Mouse (Mus musculus) CH12.LX (cell line): Measurements from ENCODE around the gene Olfr164.

Experiments used
- CHD1 ChIP-seq: IDR thresholded peaks from 2 replicates; pipeline ENCODE4 v1.6.1; 2012; ENCODE audit warnings: low read depth, low read length, improper control_type of control experiment, inconsistent platforms
- CTCF ChIP-seq, 2 experiments: IDR thresholded peaks in 1 of 2; conservative IDR thresholded peaks in 1 of 2; 2 replicates each; pipeline ENCODE4 v1.5.1; 2011 to 2012; ENCODE audit warnings: low read depth in 2 of 2, low read length in 2 of 2, improper control_type of control experiment in 1 of 2, inconsistent platforms in 1 of 2, mild to moderate bottlenecking in 1 of 2, moderate library complexity in 1 of 2
- E2F4 ChIP-seq: IDR thresholded peaks from 2 replicates; pipeline ENCODE4 v1.6.1; 2011; ENCODE audit warnings: low read depth, low read length, improper control_type of control experiment; ENCODE audit not compliant: insufficient replicate concordance
- EP300 ChIP-seq: IDR thresholded peaks from 2 replicates; pipeline ENCODE4 v1.6.1; 2011; ENCODE audit warnings: low read length, improper control_type of control experiment
- GABPA ChIP-seq: IDR thresholded peaks from 2 replicates; pipeline ENCODE4 v1.6.1; 2012; ENCODE audit warnings: low read depth, low read length, improper control_type of control experiment, inconsistent platforms; ENCODE audit not compliant: insufficient replicate concordance
- IRF4 ChIP-seq: IDR thresholded peaks from 2 replicates; pipeline ENCODE4 v1.6.1; 2014; ENCODE audit warnings: low read depth, mild to moderate bottlenecking, inconsistent platforms, low read length, improper control_type of control experiment
- MAX ChIP-seq: IDR thresholded peaks from 2 replicates; pipeline ENCODE4 v1.6.1; 2011; ENCODE audit warnings: low read length, improper control_type of control experiment
- MEF2A ChIP-seq: IDR thresholded peaks from 2 replicates; pipeline ENCODE4 v1.6.1; 2014; ENCODE audit warnings: low read depth, mild to moderate bottlenecking, inconsistent platforms, low read length, improper control_type of control experiment, borderline replicate concordance
- MXI1 ChIP-seq: IDR thresholded peaks from 2 replicates; pipeline ENCODE4 v1.6.1; 2011; ENCODE audit warnings: mild to moderate bottlenecking, low read depth, low read length, improper control_type of control experiment
- PAX5 ChIP-seq: IDR thresholded peaks from 2 replicates; pipeline ENCODE4 v1.6.1; 2012; ENCODE audit warnings: low read length, inconsistent platforms, mixed read lengths
- POLR2A ChIP-seq: IDR thresholded peaks from 2 replicates; pipeline ENCODE4 v1.6.1; 2011; ENCODE audit warnings: low read depth, mild to moderate bottlenecking, improper control_type of control experiment, low read length

DNA sequence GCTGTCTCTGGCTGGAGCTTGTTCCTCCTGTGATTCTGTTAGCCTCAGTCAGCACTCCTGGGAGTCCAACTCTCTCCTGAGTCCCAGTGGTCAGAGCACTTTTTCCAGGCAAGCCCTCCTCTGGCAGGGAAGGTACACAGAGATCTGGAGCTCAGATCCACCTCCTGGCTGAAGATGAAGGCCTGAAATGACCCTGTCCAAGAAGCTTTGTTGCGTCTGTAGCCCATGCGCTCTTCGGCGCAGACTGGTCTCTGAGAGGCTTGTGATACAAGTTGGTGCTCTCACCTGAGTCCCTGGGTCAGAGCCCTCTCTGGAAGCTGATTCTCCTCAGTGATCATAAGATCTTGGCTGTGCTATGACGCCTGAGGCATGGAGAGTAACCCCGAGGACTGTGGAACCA is 35.2 kb upstream of the Olfr164 start:
- TF ChIP-seq CTCF (conservative IDR thresholded peaks at IDR 0.05 in 1 of 2, IDR thresholded peaks at IDR 0.05 in 1 of 2; ENCODE audit: low read depth in 2 of 2, low read length in 2 of 2) (no peak), PAX5 (no peak), POLR2A (no peak), CHD1 (no peak), E2F4 (no peak), MEF2A (no peak), MXI1 (no peak), GABPA (no peak), MAX (no peak), IRF4 (no peak), EP300 (no peak)
